Mouse (Mus musculus) left cerebral cortex, postnatal 4 days (tissue): ENCODE results near the gene Zfp580. TPM values are rescaled to one million over a fixed set of nuclear protein-coding genes. Genes with fewer than 3 reads are reported as not detected.

ENCODE experiments used
- DNase-seq: peaks from one replicate; pipeline ENCODE4 v3.0.0-alpha.2; 2022
- intact Hi-C: fragments of 180-260 bp; cut with DNase I; formaldehyde crosslinking; loops from one replicate; pipeline ENCODE4 v1.15.1; 2025
- total RNA-seq, 2 experiments: library from RNA; stranded (reverse); gene quantifications; 2 replicates each; pipeline ENCODE4 v1.2.3; 2021

Gene Zfp580
- total RNA-seq, 2 experiments from 2014 or later: 65.0 to 65.4 TPM

DNA sequence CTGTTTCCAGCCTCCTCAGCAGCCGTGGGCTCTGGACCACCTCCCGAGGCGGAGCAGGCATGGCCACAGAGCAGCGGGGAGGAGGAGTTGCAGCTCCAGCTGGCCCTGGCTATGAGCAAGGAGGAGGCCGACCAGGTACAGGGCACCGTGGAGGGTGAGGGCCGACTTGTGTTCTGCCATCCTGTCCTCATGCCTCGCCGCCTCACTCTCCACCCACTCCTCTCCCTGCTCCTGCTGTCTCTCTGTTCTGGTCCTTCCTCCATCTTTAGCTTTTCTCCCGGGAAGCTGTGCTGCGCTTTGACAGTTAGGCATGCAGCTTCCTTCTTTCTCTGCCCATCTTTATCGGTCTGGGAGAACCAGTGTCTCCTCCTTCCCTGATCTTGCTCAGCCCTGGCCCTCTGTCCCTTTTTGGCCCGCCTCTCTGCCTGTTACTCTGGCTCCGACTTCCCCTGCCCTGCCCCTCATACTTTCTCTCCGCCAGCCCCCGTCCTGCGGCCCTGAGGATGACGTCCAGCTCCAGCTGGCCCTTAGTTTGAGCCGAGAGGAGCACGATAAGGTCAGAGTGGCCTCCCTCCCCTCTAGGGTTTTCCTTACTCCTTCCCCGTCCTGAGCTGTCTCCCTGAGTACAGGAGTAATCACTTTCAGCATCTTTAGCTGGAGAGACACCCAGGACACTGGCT, 41.6 kb downstream of the Zfp580 start:
- intact Hi-C loops: no loop called here
- no peak for DNase-seq

DNA sequence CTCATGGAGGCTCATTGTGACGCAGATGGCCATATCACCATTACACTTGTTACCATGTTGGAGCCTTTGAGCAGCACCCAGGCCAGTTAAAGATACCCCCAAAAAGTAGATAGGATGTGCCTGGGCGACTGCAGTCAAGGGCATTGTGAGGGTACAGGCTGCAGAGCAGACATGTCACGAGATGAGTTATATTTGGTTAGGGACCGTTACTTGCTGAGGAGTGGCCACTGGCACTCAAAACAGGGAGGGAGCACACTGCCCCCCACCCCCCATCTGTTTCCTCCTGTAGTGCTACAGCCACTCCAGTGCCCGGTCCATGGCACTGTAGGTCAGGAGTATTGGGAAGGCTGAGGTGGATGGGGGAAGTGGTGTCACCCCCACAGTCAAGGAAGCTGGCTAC, 47.4 kb downstream of the Zfp580 start:
- no peak for DNase-seq
- intact Hi-C loops: no loop called here

DNA sequence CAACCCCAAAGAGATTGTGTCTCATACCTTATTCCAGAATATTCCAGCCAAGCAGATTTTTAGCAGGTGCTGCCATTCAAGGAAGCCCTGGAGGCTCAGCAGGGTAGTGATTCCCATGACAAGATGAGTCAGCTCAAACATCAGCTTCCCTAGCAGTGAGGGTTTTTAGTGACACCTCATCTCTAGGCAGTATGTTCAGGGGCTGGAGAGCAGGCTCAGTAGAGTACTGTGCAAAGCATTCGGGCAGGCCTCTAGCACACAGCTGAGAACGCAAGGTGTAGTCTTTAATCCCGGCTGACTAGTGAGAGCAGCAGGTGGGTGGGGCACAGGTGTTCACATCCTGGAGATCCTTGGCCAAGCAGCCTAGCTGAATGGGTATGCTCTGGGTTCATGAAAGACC, 48.5 kb downstream of the Zfp580 start:
- no peak for DNase-seq
- intact Hi-C loops: no loop called here

DNA sequence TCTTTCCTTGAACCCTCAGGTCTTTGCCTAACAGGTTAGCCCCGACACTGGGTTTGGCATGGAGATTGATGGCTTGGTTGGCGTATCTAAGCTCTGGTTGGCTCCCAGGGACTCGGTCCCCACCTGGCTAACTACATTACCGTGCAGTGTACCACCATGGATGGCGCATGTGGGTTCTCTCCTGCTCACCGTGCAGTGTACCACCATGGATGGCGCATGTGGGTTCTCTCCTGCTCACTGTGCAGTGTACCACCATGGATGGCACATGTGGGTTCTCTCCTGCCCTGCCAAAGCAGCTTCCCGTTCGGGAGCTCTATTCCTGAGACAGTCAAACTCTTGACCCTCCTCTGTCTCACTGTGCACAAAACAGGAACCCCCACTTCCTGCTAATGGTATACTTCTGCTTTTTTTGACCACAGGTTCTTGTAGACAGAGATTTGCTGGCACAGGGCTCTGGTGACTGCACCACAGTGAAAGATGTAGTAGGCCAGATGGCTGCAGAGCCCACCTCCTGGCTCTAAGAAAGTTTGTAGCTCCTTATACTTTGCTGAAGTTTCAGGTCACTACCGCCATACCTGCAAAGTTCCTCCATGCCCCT, 49.8 kb downstream of the Zfp580 start:
- DNase-seq: no peak
- intact Hi-C loops: no loop called here

DNA sequence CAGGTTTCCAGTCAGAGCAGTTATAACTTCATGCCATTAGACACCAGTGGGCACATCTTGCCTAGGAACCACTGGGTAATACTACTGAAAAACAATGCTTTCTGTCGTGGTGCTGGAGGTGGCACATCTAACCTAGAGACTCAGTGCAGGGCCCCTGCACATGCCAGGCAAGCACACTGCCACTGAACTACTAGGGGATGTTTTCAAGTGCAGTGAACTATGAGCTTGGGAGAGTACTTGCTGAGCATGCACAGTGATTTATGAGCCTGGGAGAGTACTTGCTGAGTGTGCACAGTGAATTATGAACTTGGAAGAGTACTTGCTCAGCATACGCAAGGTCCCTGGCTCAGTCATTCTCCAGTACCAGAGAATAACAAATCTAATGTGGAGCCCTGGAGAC, 51.2 kb downstream of the Zfp580 start:
- DNase-seq: no peak
- intact Hi-C loops: no loop called here

Other genes with a start within 250 kb of the Zfp580 start
- 100 to 1,000 TPM; 176 to 203 TPM for gene Ube2s, start 238.9 kb upstream of the Zfp580 start, total RNA-seq
- 100 to 1,000 TPM; 112 to 126 TPM for gene Shisa7, start 206.8 kb upstream of the Zfp580 start, total RNA-seq
- 1 to 10 TPM; 1.2 to 1.9 TPM for gene Isoc2b, start 181.3 kb upstream of the Zfp580 start, total RNA-seq
- gene Isoc2a, start 174.4 kb upstream of the Zfp580 start, total RNA-seq: 1 to 10 TPM; 6.2 to 6.5 TPM
- gene Gm36210, start 145.0 kb upstream of the Zfp580 start, total RNA-seq: under 1 TPM; 0.50 to 0.74 TPM
- gene Zfp628, start 136.3 kb upstream of the Zfp580 start, total RNA-seq: 10 to 100 TPM; 21.1 to 21.4 TPM
- 10 to 100 TPM; 50.8 to 51.5 TPM for gene Nat14, start 129.5 kb upstream of the Zfp580 start, total RNA-seq
- 1 to 10 TPM; 3.1 to 3.6 TPM for gene Ssc5d, start 125.8 kb upstream of the Zfp580 start, total RNA-seq
- gene Sbk2, start 87.1 kb upstream of the Zfp580 start, total RNA-seq: not detected
- gene Sbk3, start 80.4 kb upstream of the Zfp580 start, total RNA-seq: 1 to 10 TPM; 1.4 to 1.5 TPM
- gene Zfp579, start 55.4 kb upstream of the Zfp580 start, total RNA-seq: 10 to 100 TPM; 58.7 to 61.7 TPM
- gene Zfp524, start 37.1 kb upstream of the Zfp580 start, total RNA-seq: 1 to 10 TPM; 3.9 to 5.0 TPM
- 10 to 100 TPM; 28.0 to 31.4 TPM for gene Fiz1, start 36.8 kb upstream of the Zfp580 start, total RNA-seq
- gene Gm44973, start 36.0 kb upstream of the Zfp580 start, total RNA-seq: not detected
- 10 to 100 TPM; 43.8 to 45.9 TPM for gene Zfp865, start 31.2 kb upstream of the Zfp580 start, total RNA-seq
- 10 to 100 TPM; 50.4 to 61.6 TPM for gene Ccdc106, start 31.0 kb upstream of the Zfp580 start, total RNA-seq
- gene 4632433K11Rik, start 17.4 kb upstream of the Zfp580 start, total RNA-seq: not detected
- gene Zfp784, start 13.1 kb upstream of the Zfp580 start, total RNA-seq: 1 to 10 TPM; 5.2 to 5.6 TPM
- gene U2af2, start 10.6 kb downstream of the Zfp580 start, total RNA-seq: 100 to 1,000 TPM; 222 to 229 TPM
- 100 to 1,000 TPM; 301 to 316 TPM for gene Epn1, start 28.7 kb downstream of the Zfp580 start, total RNA-seq
- not detected for gene Rfpl4, start 65.4 kb downstream of the Zfp580 start, total RNA-seq
- not detected for gene Rasl2-9, start 74.4 kb downstream of the Zfp580 start, total RNA-seq
- not detected for gene Vmn1r55, start 98.1 kb downstream of the Zfp580 start, total RNA-seq
- gene Vmn1r56, start 145.2 kb downstream of the Zfp580 start, total RNA-seq: not detected
- gene Vmn1r57, start 167.0 kb downstream of the Zfp580 start, total RNA-seq: not detected